Mouse (Mus musculus): ENCODE data around the gene Pramef12. TPM values are rescaled to one million over a fixed set of nuclear protein-coding genes. Genes with fewer than 3 reads are reported as not detected.

Pramef12 gene
- polyA plus RNA-seq (2014; fragmentation: Illumina TruSeq; extraction: RNeasy Lipid Tissue Mini Kit (QIAGEN cat#74804); ENCODE audit: low read depth, low replicate concordance), result 7.7 TPM

DNA sequence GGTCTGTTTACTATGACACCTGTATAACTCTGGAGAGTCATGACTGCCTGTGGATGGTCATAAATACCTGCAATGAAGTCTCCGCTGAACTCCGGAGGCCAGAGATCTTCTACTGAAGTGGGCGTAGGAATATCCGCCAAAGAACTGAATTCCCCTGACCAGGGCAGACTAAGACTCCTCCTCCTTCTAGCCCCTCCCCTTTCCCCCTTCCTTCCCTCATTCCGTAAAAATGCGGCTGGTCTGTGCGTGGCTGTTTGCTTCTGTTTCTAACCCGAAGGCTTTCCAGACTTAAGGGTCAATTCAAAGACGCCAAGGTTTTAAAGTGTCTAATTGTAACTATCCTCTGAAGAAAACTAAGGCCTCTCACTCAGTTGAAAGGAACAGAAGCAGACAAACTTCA lies at the start of gene Pramef12:
Gene Pramef12 (minus strand): TSS at position 175 of the 400 bp plus-strand sequence.

DNA sequence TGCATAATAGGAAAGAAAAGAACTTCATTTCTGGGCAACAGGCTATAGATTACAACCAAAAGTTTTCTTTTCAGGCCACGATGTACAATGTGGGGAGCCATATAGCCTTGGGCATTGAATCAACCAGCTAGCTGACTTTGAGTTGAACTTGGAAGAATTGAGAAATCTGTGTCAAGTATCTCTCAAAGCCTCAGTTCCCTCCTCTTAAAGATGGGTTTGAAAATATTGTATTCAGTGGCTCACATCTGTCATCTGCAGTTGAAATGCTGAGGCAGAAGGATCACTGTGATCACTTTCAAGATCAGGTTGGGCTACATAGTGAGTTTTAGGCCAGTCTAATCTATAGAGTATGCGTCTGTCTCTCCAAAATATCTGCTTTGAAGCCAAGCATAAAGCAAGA lies 45.0 kb upstream of the Pramef12 start, which contains the start of gene Gm9944:
Gene Gm9944 (minus strand): TSS at position 101 of the 400 bp plus-strand sequence.

DNA sequence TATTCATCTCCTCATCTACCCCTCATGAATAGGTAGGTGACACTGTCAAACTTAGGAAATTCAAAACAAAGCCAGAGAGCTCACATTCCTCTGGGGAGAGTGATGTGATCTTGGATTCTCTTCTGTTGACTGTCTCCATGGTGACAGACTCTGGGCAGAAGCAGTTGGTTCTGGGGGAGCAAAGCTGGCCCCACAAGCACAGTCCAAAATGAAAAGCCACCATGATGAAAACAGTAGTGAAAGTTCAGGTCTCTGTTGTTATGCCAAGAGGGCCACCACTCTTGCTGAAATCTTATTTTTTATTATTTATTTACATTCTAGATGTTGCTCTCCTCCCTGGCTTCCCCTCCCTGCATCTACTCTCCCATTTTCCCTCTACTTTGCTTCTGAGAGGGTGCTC lies 30.4 kb upstream of the Pramef12 start, which contains the start of gene 1700012P22Rik:
Gene 1700012P22Rik (minus strand): TSS at position 101 of the 400 bp plus-strand sequence.

DNA sequence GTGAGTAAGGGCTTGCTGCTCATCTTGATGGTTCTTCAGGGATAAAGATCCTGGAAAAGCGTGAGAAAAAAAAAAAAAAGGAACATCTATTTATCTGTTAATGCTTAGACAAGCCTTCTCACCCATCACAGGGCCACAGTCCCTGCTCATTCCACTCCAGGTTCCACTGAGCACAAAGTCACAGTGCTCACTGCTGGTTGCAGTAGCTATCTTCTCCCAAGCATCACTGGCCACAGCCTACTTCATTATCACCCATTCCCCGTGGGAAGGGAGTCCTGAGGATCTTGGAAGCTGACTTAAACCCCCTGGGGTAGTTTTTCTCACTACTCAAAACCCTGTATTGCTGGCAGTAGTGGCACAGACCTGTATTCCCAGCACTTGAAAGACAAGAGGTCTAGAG lies 30.4 kb downstream of the Pramef12 start, which contains the start of gene Pramef20:
Gene Pramef20 (minus strand): TSS at position 23 of the 400 bp plus-strand sequence.

DNA sequence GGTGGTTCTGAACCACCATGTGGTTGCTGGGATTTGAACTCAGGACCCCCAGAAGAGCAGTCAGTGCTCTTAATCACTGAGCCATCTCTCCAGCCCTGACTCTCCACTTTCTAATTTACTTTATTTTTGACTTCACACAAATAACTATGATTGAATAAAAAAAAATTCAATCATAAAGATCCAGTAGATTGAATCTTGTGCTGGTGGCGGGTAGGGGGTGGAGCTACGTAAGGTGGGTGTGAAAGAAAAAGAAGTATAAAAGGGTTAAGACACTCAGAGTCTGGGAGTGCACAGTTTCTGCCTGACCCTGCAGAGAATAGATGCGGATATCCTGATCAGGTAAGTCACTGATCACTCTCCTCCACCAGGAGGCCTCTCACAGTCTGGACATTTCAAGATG lies 50.6 kb downstream of the Pramef12 start, which contains the start of gene Gm13119:
Gene Gm13119 (plus strand): TSS at position 301 of the 400 bp plus-strand sequence.

Other genes starting within 250 kb of the Pramef12 start
- not detected for gene Oog3, start 245.8 kb downstream of the Pramef12 start, polyA plus RNA-seq (2014; fragmentation: Illumina TruSeq; extraction: RNeasy Lipid Tissue Mini Kit (QIAGEN cat#74804); ENCODE audit: low read depth, low replicate concordance)
- not detected for gene Oog2, start 217.7 kb downstream of the Pramef12 start, polyA plus RNA-seq (2014; fragmentation: Illumina TruSeq; extraction: RNeasy Lipid Tissue Mini Kit (QIAGEN cat#74804); ENCODE audit: low read depth, low replicate concordance)
- not detected for gene C87977, start 195.1 kb downstream of the Pramef12 start, polyA plus RNA-seq (2014; fragmentation: Illumina TruSeq; extraction: RNeasy Lipid Tissue Mini Kit (QIAGEN cat#74804); ENCODE audit: low read depth, low replicate concordance)
- gene Pramel5, start 128.0 kb downstream of the Pramef12 start, polyA plus RNA-seq (2014; fragmentation: Illumina TruSeq; extraction: RNeasy Lipid Tissue Mini Kit (QIAGEN cat#74804); ENCODE audit: low read depth, low replicate concordance), result not detected
- gene Gm13128, start 78.2 kb downstream of the Pramef12 start, polyA plus RNA-seq (2014; fragmentation: Illumina TruSeq; extraction: RNeasy Lipid Tissue Mini Kit (QIAGEN cat#74804); ENCODE audit: low read depth, low replicate concordance), result not detected
- not detected for gene Gm13119, start 50.5 kb downstream of the Pramef12 start, polyA plus RNA-seq (2014; fragmentation: Illumina TruSeq; extraction: RNeasy Lipid Tissue Mini Kit (QIAGEN cat#74804); ENCODE audit: low read depth, low replicate concordance)
- not detected for gene Pramef20, start 30.5 kb downstream of the Pramef12 start, polyA plus RNA-seq (2014; fragmentation: Illumina TruSeq; extraction: RNeasy Lipid Tissue Mini Kit (QIAGEN cat#74804); ENCODE audit: low read depth, low replicate concordance)
- 1.5 TPM for gene 1700012P22Rik, start 30.3 kb upstream of the Pramef12 start, polyA plus RNA-seq (2014; fragmentation: Illumina TruSeq; extraction: RNeasy Lipid Tissue Mini Kit (QIAGEN cat#74804); ENCODE audit: low read depth, low replicate concordance)
- gene Gm9944, start 44.9 kb upstream of the Pramef12 start, polyA plus RNA-seq (2014; fragmentation: Illumina TruSeq; extraction: RNeasy Lipid Tissue Mini Kit (QIAGEN cat#74804); ENCODE audit: low read depth, low replicate concordance), result not detected
- gene Aadacl3, start 55.3 kb upstream of the Pramef12 start, polyA plus RNA-seq (2014; fragmentation: Illumina TruSeq; extraction: RNeasy Lipid Tissue Mini Kit (QIAGEN cat#74804); ENCODE audit: low read depth, low replicate concordance), result not detected
- gene 9430007A20Rik, start 111.4 kb upstream of the Pramef12 start, polyA plus RNA-seq (2014; fragmentation: Illumina TruSeq; extraction: RNeasy Lipid Tissue Mini Kit (QIAGEN cat#74804); ENCODE audit: low read depth, low replicate concordance), result not detected
- gene Gm13124, start 156.7 kb upstream of the Pramef12 start, polyA plus RNA-seq (2014; fragmentation: Illumina TruSeq; extraction: RNeasy Lipid Tissue Mini Kit (QIAGEN cat#74804); ENCODE audit: low read depth, low replicate concordance), result not detected
- gene Aadacl4, start 205.2 kb upstream of the Pramef12 start, polyA plus RNA-seq (2014; fragmentation: Illumina TruSeq; extraction: RNeasy Lipid Tissue Mini Kit (QIAGEN cat#74804); ENCODE audit: low read depth, low replicate concordance), result not detected

Measured in adipose tissue, adult 10 weeks (tissue).